In genomic region chr4:134835486-134835885, GRCm38 (mm10) we compare ENCODE assay signal across 31 mouse cellular contexts. TPM values are rescaled to one million over a fixed set of nuclear protein-coding genes. Genes with fewer than 3 reads are reported as not detected.
"Had no signal": no experiment of that assay in that cellular context is flagged by ENCODE, and none has a peak within 500 bp of the region (broad histone marks: within the 10 kb centered on the region; RNA-seq: fewer than 3 reads in every experiment).

No protein-coding gene starts in this region.

- H3K9ac ChIP-seq: embryonic facial prominence, embryonic 12.5 days; embryonic facial prominence, embryonic 13.5 days; embryonic facial prominence, embryonic 15.5 days; forebrain, embryonic 12.5 days; forebrain, embryonic 13.5 days; forebrain, embryonic 15.5 days; forebrain, postnatal 0 days had no signal

- H3K27ac ChIP-seq: embryonic facial prominence, embryonic 10.5 days; embryonic facial prominence, embryonic 12.5 days; embryonic facial prominence, embryonic 13.5 days; embryonic facial prominence, embryonic 15.5 days; forebrain, embryonic 10.5 days; forebrain, embryonic 12.5 days; forebrain, embryonic 13.5 days; forebrain, embryonic 15.5 days; gastrocnemius, adult 2 months; heart, adult 2 months had no signal

- H3K27me3 ChIP-seq: embryonic facial prominence, embryonic 12.5 days; embryonic facial prominence, embryonic 13.5 days; embryonic facial prominence, embryonic 15.5 days; forebrain, embryonic 12.5 days; forebrain, embryonic 13.5 days; forebrain, embryonic 15.5 days had no signal

- H3K4me2 ChIP-seq: embryonic facial prominence, embryonic 12.5 days; embryonic facial prominence, embryonic 13.5 days; embryonic facial prominence, embryonic 15.5 days; forebrain, embryonic 12.5 days; forebrain, embryonic 13.5 days; forebrain, embryonic 15.5 days had no signal

- ATAC-seq: forebrain, embryonic 13.5 days; forebrain, embryonic 14.5 days; forebrain, embryonic 15.5 days; forebrain, embryonic 16.5 days; forebrain, postnatal 0 days had no signal

- H3K9me3 ChIP-seq: embryonic facial prominence, embryonic 10.5 days; embryonic facial prominence, embryonic 12.5 days; embryonic facial prominence, embryonic 13.5 days; embryonic facial prominence, embryonic 15.5 days; forebrain, embryonic 12.5 days; forebrain, embryonic 13.5 days; forebrain, embryonic 15.5 days had no signal

- H3K4me1 ChIP-seq: embryonic facial prominence, embryonic 10.5 days; embryonic facial prominence, embryonic 12.5 days; embryonic facial prominence, embryonic 13.5 days; embryonic facial prominence, embryonic 15.5 days; forebrain, embryonic 10.5 days; forebrain, embryonic 12.5 days; forebrain, embryonic 13.5 days had no signal

- DNase-seq: cerebellum, adult 2 months; cerebellum, adult 8-10 months; cerebellum, adult 9-10 months; cerebellum, adult 9-11 months; cerebellum, postnatal 10 days; cerebellum, postnatal 14 days; cerebellum, postnatal 25 days; cerebellum, postnatal 36 days; embryo, embryonic 11 days; forebrain, postnatal 0 days; gastrocnemius, adult 2 months; gastrocnemius, postnatal 10 days; gastrocnemius, postnatal 14 days; gastrocnemius, postnatal 25 days; gastrocnemius, postnatal 36 days; heart, adult 18-20 months; heart, adult 2 months had no signal

- H3K4me3 ChIP-seq: embryonic facial prominence, embryonic 10.5 days; embryonic facial prominence, embryonic 12.5 days; embryonic facial prominence, embryonic 13.5 days; embryonic facial prominence, embryonic 15.5 days; erythroblast, embryonic 14.5 days; forebrain, embryonic 10.5 days; forebrain, embryonic 12.5 days; forebrain, embryonic 13.5 days; forebrain, embryonic 15.5 days; gastrocnemius, adult 2 months; heart, adult 2 months had no signal

RNA-seq across cellular contexts. Expression of gene Rhd, which starts 28.9 kb away (rescaled TPM):
- total RNA-seq: gastrocnemius, adult 18-20 months; gastrocnemius, adult 2 months; gastrocnemius, adult 8-10 months; gastrocnemius, postnatal 25 days; gastrocnemius, postnatal 36 days; granulocyte monocyte progenitor cell, adult 5-6 weeks had no signal
